22 mouse cellular contexts compared by ENCODE assay signal in genomic region chr11:118330361-118330760, GRCm38 (mm10). TPM values are rescaled to one million over a fixed set of nuclear protein-coding genes. Genes with fewer than 3 reads are reported as not detected.
"Had no signal": no experiment of that assay in that cellular context is flagged by ENCODE, and none has a peak within 500 bp of the region (broad histone marks: within the 10 kb centered on the region; RNA-seq: fewer than 3 reads in every experiment).

No protein-coding gene starts in this region.

- H3K4me1 ChIP-seq: liver, embryonic 15.5 days; megakaryocyte, embryonic 14.5 days had no signal

- H3K4me3 ChIP-seq: limb, embryonic 10.5 days; limb, embryonic 13.5 days; liver, embryonic 12.5 days; liver, embryonic 15.5 days; lung, embryonic 15.5 days; megakaryocyte, embryonic 14.5 days; midbrain, embryonic 10.5 days; midbrain, embryonic 13.5 days; myocyte; neural tube, embryonic 13.5 days had no signal

- H3K27me3 ChIP-seq: limb, embryonic 13.5 days; liver, embryonic 12.5 days; lung, embryonic 15.5 days; midbrain, embryonic 13.5 days; neural tube, embryonic 13.5 days had no signal

- DNase-seq: kidney, adult 18-20 months; kidney, adult 9 months; kidney, postnatal 14 days; kidney, postnatal 4 days; liver; lung, adult 18-20 months; lung, postnatal 10 days; lung, postnatal 36 days; thymus, postnatal 36 days had no signal

- H3K36me3 ChIP-seq: liver, embryonic 12.5 days; liver, embryonic 15.5 days had no signal

- ATAC-seq: liver, embryonic 12.5 days; midbrain, embryonic 13.5 days; midbrain, embryonic 16.5 days had no signal

- H3K27ac ChIP-seq: limb, embryonic 10.5 days; limb, embryonic 13.5 days; liver, embryonic 12.5 days; liver, embryonic 15.5 days; lung, embryonic 15.5 days; midbrain, embryonic 10.5 days; midbrain, embryonic 13.5 days; neural tube, embryonic 13.5 days had no signal

RNA-seq across cellular contexts. Expression of gene Cep295nl, which starts 11.9 kb away (rescaled TPM):
- polyA plus RNA-seq: liver, embryonic 15.5 days; small intestine, adult 2 months; spleen, adult 2 months had no signal
